ENCODE assay signal across 7 mouse cellular contexts in genomic region chr15:99705440-99706048, GRCm38 (mm10). TPM values are rescaled to one million over a fixed set of nuclear protein-coding genes. Genes with fewer than 3 reads are reported as not detected.
DNase-seq lines count a peak whose midpoint lies in the region; ATAC-seq and TF ChIP-seq lines count a peak whose summit lies in the region.

TSS of gene Gm17349 (minus strand) at chr15:99705490.

- no peak for TF ChIP-seq EP300 in lung, postnatal 0 days (IDR thresholded peaks at IDR 0.05)

- peak within 1 kb of the TSS; percentile 82 for H3K4me2 ChIP-seq in heart, embryonic 11.5 days
- peak within 1 kb of the TSS; percentile 73 for H3K4me2 ChIP-seq in kidney, embryonic 15.5 days
- no peak within 1 kb of the TSS for H3K4me2 ChIP-seq in lung, postnatal 0 days (replicated peaks; ENCODE audit: low read depth, low read length)

- peak within 1 kb of the TSS; percentile 89 for H3K27ac ChIP-seq in cortical plate, adult 2 months (ENCODE audit: insufficient read depth, low read length)
- peak within 1 kb of the TSS; percentile 98 for H3K27ac ChIP-seq in heart, embryonic 11.5 days (ENCODE audit: low read depth, low read length)
- peak within 1 kb of the TSS; percentile 97 for H3K27ac ChIP-seq in kidney, embryonic 15.5 days
- peak within 1 kb of the TSS; percentile 32; the same call in 1 of the 2 replicates for H3K27ac ChIP-seq in lung, postnatal 0 days (ENCODE audit: low read length)

- peaks cover 52% of the 10 kb centered on the region for H3K36me3 ChIP-seq in E14TG2a.4 (ENCODE audit: insufficient read depth, low read length)
- H3K36me3 ChIP-seq in heart, embryonic 11.5 days (ENCODE audit: control insufficient read depth, insufficient read depth, low read length) = peaks cover 32% of the 10 kb centered on the region
- peaks cover 62% of the 10 kb centered on the region for H3K36me3 ChIP-seq in kidney, embryonic 15.5 days
- peaks cover 23% of the 10 kb centered on the region for H3K36me3 ChIP-seq in lung, postnatal 0 days (ENCODE audit: insufficient read depth, low read length)

- DNase-seq in adipocyte (ENCODE audit: low spot score) = peak; percentile 89
- peak; percentile 81 for DNase-seq in lung, postnatal 0 days (ENCODE audit: low spot score)
- DNase-seq in retina, postnatal 1 day = peak; percentile 81

- TF ChIP-seq POLR2A in cortical plate, adult 2 months (IDR thresholded peaks at IDR 0.05; ENCODE audit: extremely low read depth, insufficient read depth, low read length) = no peak

- H3K4me3 ChIP-seq in E14TG2a.4 (replicated peaks; ENCODE audit: low read length) = peak within 1 kb of the TSS; percentile 74
- H3K4me3 ChIP-seq in cortical plate, adult 2 months (ENCODE audit: insufficient read depth, low read length) = peak within 1 kb of the TSS; percentile 50
- peak within 1 kb of the TSS; percentile 8; the same call in 1 of the 2 replicates for H3K4me3 ChIP-seq in heart, embryonic 11.5 days (ENCODE audit: low read depth, low read length)
- peak within 1 kb of the TSS; percentile 4; the same call in 1 of the 2 replicates for H3K4me3 ChIP-seq in kidney, embryonic 15.5 days (replicated peaks)
- no peak within 1 kb of the TSS for H3K4me3 ChIP-seq in lung, postnatal 0 days (ENCODE audit: low read depth, low read length)

- WGBS in heart, embryonic 11.5 days (ENCODE audit: insufficient replicate concordance) = 67% methylated on average over 11 of the region's 11 CpGs
- 66% methylated on average over 11 of the region's 11 CpGs for WGBS in kidney, embryonic 15.5 days
- 65% methylated on average over 11 of the region's 11 CpGs for WGBS in lung, postnatal 0 days

- peak within 1 kb of the TSS; percentile 55; the same call in 1 of the 2 replicates for H3K9ac ChIP-seq in heart, embryonic 11.5 days (ENCODE audit: low read depth, low read length)
- peak within 1 kb of the TSS; percentile 23; the same call in 1 of the 2 replicates for H3K9ac ChIP-seq in kidney, embryonic 15.5 days
- H3K9ac ChIP-seq in lung, postnatal 0 days (replicated peaks; ENCODE audit: low read depth) = no peak within 1 kb of the TSS

- no peaks in the 10 kb centered on the region for H3K9me3 ChIP-seq in E14TG2a.4 (ENCODE audit: low read length)
- no peaks in the 10 kb centered on the region for H3K9me3 ChIP-seq in heart, embryonic 11.5 days (replicated peaks; ENCODE audit: control insufficient read depth, low read length)
- H3K9me3 ChIP-seq in kidney, embryonic 15.5 days (replicated peaks) = no peaks in the 10 kb centered on the region
- H3K9me3 ChIP-seq in lung, postnatal 0 days (ENCODE audit: low read length) = no peaks in the 10 kb centered on the region

- TF ChIP-seq CTCF in E14TG2a.4 (conservative IDR thresholded peaks at IDR 0.05; ENCODE audit: low read length) = peak; percentile 98
- peak; percentile 75 for TF ChIP-seq CTCF in cortical plate, adult 2 months (IDR thresholded peaks at IDR 0.05; ENCODE audit: extremely low read depth, insufficient read depth, low read length)
- TF ChIP-seq CTCF in lung, postnatal 0 days (IDR thresholded peaks at IDR 0.05) = peak; percentile 85

- peaks cover 63% of the 10 kb centered on the region for H3K4me1 ChIP-seq in E14TG2a.4 (replicated peaks; ENCODE audit: low read depth, low read length)
- H3K4me1 ChIP-seq in cortical plate, adult 2 months (ENCODE audit: control insufficient read depth, insufficient read depth, low read length) = no peaks in the 10 kb centered on the region; the same call in 1 of the 2 replicates
- peaks cover 38% of the 10 kb centered on the region for H3K4me1 ChIP-seq in heart, embryonic 11.5 days (ENCODE audit: control insufficient read depth, insufficient read depth, low read length)
- H3K4me1 ChIP-seq in kidney, embryonic 15.5 days = peaks cover 39% of the 10 kb centered on the region
- H3K4me1 ChIP-seq in lung, postnatal 0 days (ENCODE audit: insufficient read depth, low read depth, low read length) = peaks cover 3% of the 10 kb centered on the region; the same call in 1 of the 2 replicates

- no peak for ATAC-seq in heart, embryonic 11.5 days (replicated peaks; ENCODE audit: insufficient number of reproducible peaks, low FRiP score, low TSS enrichment)
- no peak for ATAC-seq in kidney, embryonic 15.5 days (replicated peaks; ENCODE audit: low FRiP score)
- no peak for ATAC-seq in lung, postnatal 0 days

- H3K27me3 ChIP-seq in E14TG2a.4 (ENCODE audit: insufficient read depth, low read length) = no peaks in the 10 kb centered on the region
- H3K27me3 ChIP-seq in heart, embryonic 11.5 days (ENCODE audit: control insufficient read depth, insufficient read depth, low read length) = no peaks in the 10 kb centered on the region
- no peaks in the 10 kb centered on the region for H3K27me3 ChIP-seq in kidney, embryonic 15.5 days
- no peaks in the 10 kb centered on the region for H3K27me3 ChIP-seq in lung, postnatal 0 days (replicated peaks; ENCODE audit: insufficient read depth, low read length)

RNA-seq across cellular contexts. Expression of gene Gm17349, which starts in this region (rescaled TPM):
- 1.3 and 1.8 TPM in 2 replicates for polyA plus RNA-seq in cortical plate, adult 2 months (2012; rRNA removed)
- not detected in 2 replicates for polyA plus RNA-seq in heart, embryonic 11.5 days (2014; fragmentation: Nextera tagmentation; extraction: Ambion mirVana)
- not detected in 2 replicates for polyA plus RNA-seq in kidney, embryonic 15.5 days (2015; fragmentation: Nextera tagmentation; extraction: Ambion mirVana)
- 3.2 TPM in 1 of 2 replicates, not detected in the other for polyA plus RNA-seq in lung, postnatal 0 days (2015; fragmentation: Nextera tagmentation; extraction: Ambion mirVana)

Comparison
In these comparisons a context has a peak if more than half of its experiments do, and no peak if none do; other contexts are left out.
1. H3K27ac ChIP-seq: peak in every context shown above with its lines; median percentile 98 in heart, embryonic 11.5 days; 97 in kidney, embryonic 15.5 days; 89 in cortical plate, adult 2 months; 32 in lung, postnatal 0 days.